Mouse (Mus musculus) skeletal muscle tissue, adult 2 months (tissue): ENCODE measurements around the gene Clpb.

Experiments used
- DNase-seq: peaks from one replicate; pipeline ENCODE4 v3.0.0-alpha.2; 2012; ENCODE audit warnings: low read depth, low spot score

Clpb gene

GRCm38 (mm10) chr7:101821571-101822501, 158.4 kb downstream of the Clpb start:
- no peak for DNase-seq

GRCm38 (mm10) chr7:101822836-101823757, 159.7 kb downstream of the Clpb start:
- DNase-seq, result no peak

GRCm38 (mm10) chr7:101823758-101824630, 160.6 kb downstream of the Clpb start:
- no peak for DNase-seq

- no peak for DNase-seq
These were observed 166.9 kb downstream of the Clpb start for GRCm38 (mm10) chr7:101830373-101830772.

GRCm38 (mm10) chr7:101831437-101831836, 168.0 kb downstream of the Clpb start:
- no peak for DNase-seq

- no peak for DNase-seq
These were observed 168.9 kb downstream of the Clpb start for GRCm38 (mm10) chr7:101832372-101832771.

- DNase-seq, result no peak
These were observed 169.9 kb downstream of the Clpb start for GRCm38 (mm10) chr7:101833352-101833751.

GRCm38 (mm10) chr7:101833916-101834584, 170.6 kb downstream of the Clpb start:
- DNase-seq, result no peak

GRCm38 (mm10) chr7:101834903-101835302, 171.5 kb downstream of the Clpb start:
- no peak for DNase-seq

- DNase-seq, result no peak
These were observed 172.2 kb downstream of the Clpb start for GRCm38 (mm10) chr7:101835457-101836109.

- DNase-seq, result no peak
These were observed 173.1 kb downstream of the Clpb start for GRCm38 (mm10) chr7:101836271-101837153.

- no peak for DNase-seq
These were observed 173.7 kb downstream of the Clpb start for GRCm38 (mm10) chr7:101837154-101837605.

GRCm38 (mm10) chr7:101837606-101838471, 174.4 kb downstream of the Clpb start, which contains the start of gene Inppl1:
Gene Inppl1, minus strand, starts transcription at chr7:101838229.
- peak; percentile 89 for DNase-seq

GRCm38 (mm10) chr7:101844186-101844585, 180.8 kb downstream of the Clpb start:
- DNase-seq, result no peak
